Mouse (Mus musculus) lung, postnatal 0 days (tissue): Measurements from ENCODE around the gene Flot2.

ENCODE experiments used
- CTCF ChIP-seq: IDR thresholded peaks from 2 replicates; pipeline ENCODE4 v1.5.1; 2016; ENCODE audit warnings: antibody characterized with exemption, mild to moderate bottlenecking
- EP300 ChIP-seq: IDR thresholded peaks from 2 replicates; pipeline ENCODE4 v1.6.1; 2016; ENCODE audit warnings: antibody characterized with exemption, mild to moderate bottlenecking, control low read depth

DNA sequence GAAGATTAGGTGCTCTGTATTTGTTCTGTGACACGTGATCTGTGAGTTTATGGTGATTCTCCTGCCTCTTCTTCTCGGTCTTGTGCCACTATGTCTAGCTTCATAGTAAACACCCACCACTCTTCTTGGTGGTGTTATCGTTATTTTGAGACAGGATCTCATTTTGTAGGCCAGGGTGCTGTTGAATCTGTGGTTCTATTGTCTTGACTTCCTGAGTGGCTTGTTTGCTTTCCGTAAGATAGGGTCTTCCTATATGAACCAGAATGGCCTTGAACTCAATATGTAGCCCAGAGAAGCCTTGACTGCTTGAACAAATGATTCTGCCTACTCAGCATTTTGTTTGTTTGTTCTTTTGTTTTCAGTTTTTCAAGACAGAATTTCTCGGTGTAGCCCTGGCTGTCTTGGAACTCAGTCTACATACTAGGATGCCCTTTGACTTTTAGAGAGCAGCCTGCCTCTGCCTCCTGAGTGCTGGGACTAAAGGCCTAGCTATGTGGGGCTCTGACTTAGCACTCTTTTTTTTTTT, 50.1 kb downstream of the Flot2 start:
- no peak for TF ChIP-seq EP300
- TF ChIP-seq CTCF, result no peak
